Mouse (Mus musculus) right cerebral cortex, adult 2 months (tissue): ENCODE measurements at regions not wholly inside any gene's neighbourhood (a gene's known extent, or its start where the extent isn't known, plus 50 kb on each side); places are given as distances from the start of the nearest gene placed in this dataset.

Source experiments
- DNase-seq, 2 experiments: peaks; one replicate each; pipeline ENCODE4 v3.0.0; 2021 to 2022; ENCODE audit warnings: low spot score in 2 of 2

DNA sequence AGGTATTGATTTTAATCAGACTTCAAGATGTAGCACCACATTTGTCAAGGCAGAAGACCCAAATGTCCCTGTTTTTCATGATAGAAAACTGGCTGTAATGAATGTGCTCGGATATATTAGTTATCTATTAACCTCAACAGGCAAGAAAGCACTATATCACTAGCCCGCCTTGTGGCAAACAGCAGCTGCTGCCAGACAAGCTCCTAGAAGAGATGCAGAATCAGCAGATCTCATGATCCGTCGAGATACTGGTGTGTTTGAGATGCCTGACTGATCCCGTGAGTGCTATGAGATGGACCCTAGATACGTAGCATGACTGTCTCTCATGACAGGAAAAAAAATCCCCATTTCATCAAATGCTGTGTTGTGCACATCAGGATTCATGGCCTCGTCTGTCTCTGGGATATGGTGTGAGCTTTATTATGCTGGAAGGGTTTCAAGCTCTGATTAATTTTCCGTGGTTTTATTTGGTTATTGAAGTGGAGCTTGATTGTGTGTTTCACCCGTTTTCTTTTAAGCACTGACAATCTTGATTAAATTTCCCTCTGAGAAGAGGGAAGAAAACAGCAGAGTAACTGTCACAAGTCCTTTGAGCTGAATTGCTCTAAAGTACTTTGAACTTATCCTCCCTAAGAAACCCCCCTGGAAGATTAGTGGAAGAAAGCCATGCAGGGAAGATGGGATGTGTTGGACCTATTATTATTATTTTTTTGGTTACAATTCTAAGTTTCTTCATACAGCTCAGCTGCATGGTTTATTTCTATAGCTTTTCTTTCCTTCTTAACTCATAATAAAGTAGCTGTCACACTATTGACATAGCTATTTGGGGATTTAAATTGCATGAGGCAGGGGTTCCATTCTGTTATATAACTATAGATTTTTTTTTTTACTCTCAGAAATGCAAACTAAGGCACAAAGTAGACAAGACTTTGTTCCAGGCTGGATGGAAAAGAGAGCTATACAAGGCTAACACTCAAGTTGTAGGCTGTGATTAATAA, 287.4 kb upstream of the Frg1 start:
- no peak for DNase-seq
